Mouse (Mus musculus) limb, embryonic 10.5 days (tissue): ENCODE measurements around the gene Pkd1l1. TPM values are rescaled to one million over a fixed set of nuclear protein-coding genes. Genes with fewer than 3 reads are reported as not detected.

Source experiments
- DNase-seq: peaks from one replicate; pipeline ENCODE4 v3.0.0-alpha.2; 2017; ENCODE audit warnings: low spot score
- H3K27ac ChIP-seq: fragments of 300-500 bp; sonication (generic); 2 replicates; pipeline ENCODE4 v1.5.1; 2016; ENCODE audit warnings: mild to moderate bottlenecking
- H3K27me3 ChIP-seq: fragments of 300-500 bp; sonication (generic); 2 replicates; pipeline ENCODE4 v1.6.1; 2016; ENCODE audit warnings: low read depth, mild to moderate bottlenecking; ENCODE audit not compliant: poor library complexity, severe bottlenecking
- H3K36me3 ChIP-seq: fragments of 300-500 bp; sonication (generic); 2 replicates; pipeline ENCODE4 v1.6.1; 2016; ENCODE audit warnings: mild to moderate bottlenecking, moderate library complexity
- H3K4me1 ChIP-seq: fragments of 300-500 bp; sonication (generic); 2 replicates; pipeline ENCODE4 v1.6.1; 2016
- H3K4me3 ChIP-seq: fragments of 300-500 bp; sonication (generic); 2 replicates; pipeline ENCODE4 v1.5.1; 2016; ENCODE audit warnings: mild to moderate bottlenecking, moderate library complexity
- H3K9me3 ChIP-seq: fragments of 300-500 bp; sonication (generic); replicated peaks from 2 replicates; pipeline ENCODE4 v1.6.1; 2016; ENCODE audit warnings: mild to moderate bottlenecking
- WGBS: fragments of 180-500 bp; shearing (Covaris S2); methylation state at CpG from one replicate; pipeline ENCODE4 v1.1.7; 2016; 5-methylcytosine and 5-hydroxymethylcytosine counted together
- polyA plus RNA-seq: library from polyadenylated mRNA; unstranded; fragments of >200 nt; fragmentation: Nextera tagmentation; extraction: Ambion mirVana; gene quantifications from 2 replicates; pipeline ENCODE4 v1.2.1, GENCODE M21; 2016

The Pkd1l1 gene
- polyA plus RNA-seq, 1 experiment from 2014 or later, result not detected

DNA sequence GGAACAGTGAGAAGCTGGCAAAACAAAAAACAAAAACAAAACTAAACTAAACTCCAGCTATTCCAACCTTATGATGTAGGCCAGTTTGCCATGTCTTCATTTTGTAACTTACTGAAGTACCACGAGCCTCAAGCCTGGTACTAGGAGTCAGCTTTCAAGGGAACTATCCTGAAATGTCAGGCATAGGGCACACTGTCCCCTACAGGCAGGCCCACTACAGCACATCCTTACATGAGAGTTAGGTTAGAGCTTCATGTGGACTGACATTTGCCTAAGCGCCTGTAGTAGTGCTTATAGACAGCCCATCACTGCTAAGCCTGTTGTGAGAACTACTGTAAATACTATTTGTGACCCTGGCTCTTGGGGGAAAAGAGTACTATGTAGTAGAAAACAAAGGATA lies 91.5 kb downstream of the Pkd1l1 start:
- WGBS, result 63% methylated on average over 2 of the region's 2 CpGs
- Histone ChIP-seq H3K9me3 (no peaks in the 10 kb centered on the region), H3K36me3 (no peaks in the 10 kb centered on the region), H3K4me1 (no peaks in the 10 kb centered on the region), H3K4me3 (no peak overlapping the region), H3K27me3 (no peaks in the 10 kb centered on the region), H3K27ac (no peak overlapping the region)
- no peak for DNase-seq

DNA sequence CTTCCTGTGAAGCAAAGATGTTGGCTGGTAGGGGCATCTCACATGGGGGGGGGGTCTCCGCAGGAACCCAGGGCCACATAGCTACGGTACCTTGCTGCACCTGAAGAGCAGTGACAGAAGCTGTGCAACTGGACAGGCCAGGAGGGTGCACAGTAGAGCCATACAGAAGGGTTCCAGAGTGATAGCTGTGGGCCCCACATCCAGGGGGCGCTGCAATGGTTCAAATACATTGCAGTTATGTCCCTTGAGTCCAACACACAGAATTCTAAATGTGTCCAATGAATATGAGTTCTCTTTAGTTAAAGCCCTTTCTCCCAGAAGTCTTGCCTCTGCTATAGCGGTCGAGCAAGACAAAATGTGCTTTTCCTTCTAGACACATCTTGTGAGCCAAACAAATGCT lies 103.0 kb downstream of the Pkd1l1 start:
- Histone ChIP-seq H3K27me3 (no peaks in the 10 kb centered on the region), H3K4me1 (no peaks in the 10 kb centered on the region), H3K27ac (no peak overlapping the region), H3K4me3 (no peak overlapping the region), H3K36me3 (no peaks in the 10 kb centered on the region), H3K9me3 (no peaks in the 10 kb centered on the region)
- DNase-seq, result no peak
- 93% methylated on average over 5 of the region's 5 CpGs for WGBS

DNA sequence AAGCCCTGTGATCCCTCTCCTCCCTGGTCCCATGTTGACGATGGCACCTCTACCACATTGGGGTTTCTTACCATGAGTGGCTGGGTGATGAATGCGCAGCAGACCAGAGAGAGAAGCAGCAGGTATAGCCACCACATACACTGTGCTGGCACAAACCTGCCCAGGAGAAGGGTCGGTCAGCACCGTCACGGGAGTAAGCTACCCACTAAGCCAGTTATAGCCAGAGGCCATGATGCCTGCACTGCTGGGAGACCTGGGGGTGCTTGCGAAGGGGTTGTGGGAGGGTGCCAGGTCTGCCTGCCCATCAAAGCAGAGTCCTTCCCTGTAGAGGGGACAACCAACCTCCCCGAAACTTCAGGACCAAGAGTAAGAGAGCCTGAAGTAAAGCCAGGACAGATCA lies 107.0 kb downstream of the Pkd1l1 start:
- DNase-seq, result no peak
- Histone ChIP-seq H3K36me3 (no peaks in the 10 kb centered on the region), H3K27me3 (no peaks in the 10 kb centered on the region), H3K4me3 (no peak overlapping the region), H3K4me1 (no peaks in the 10 kb centered on the region), H3K9me3 (no peaks in the 10 kb centered on the region), H3K27ac (no peak overlapping the region)
- 94% methylated on average over 7 of the region's 7 CpGs for WGBS

DNA sequence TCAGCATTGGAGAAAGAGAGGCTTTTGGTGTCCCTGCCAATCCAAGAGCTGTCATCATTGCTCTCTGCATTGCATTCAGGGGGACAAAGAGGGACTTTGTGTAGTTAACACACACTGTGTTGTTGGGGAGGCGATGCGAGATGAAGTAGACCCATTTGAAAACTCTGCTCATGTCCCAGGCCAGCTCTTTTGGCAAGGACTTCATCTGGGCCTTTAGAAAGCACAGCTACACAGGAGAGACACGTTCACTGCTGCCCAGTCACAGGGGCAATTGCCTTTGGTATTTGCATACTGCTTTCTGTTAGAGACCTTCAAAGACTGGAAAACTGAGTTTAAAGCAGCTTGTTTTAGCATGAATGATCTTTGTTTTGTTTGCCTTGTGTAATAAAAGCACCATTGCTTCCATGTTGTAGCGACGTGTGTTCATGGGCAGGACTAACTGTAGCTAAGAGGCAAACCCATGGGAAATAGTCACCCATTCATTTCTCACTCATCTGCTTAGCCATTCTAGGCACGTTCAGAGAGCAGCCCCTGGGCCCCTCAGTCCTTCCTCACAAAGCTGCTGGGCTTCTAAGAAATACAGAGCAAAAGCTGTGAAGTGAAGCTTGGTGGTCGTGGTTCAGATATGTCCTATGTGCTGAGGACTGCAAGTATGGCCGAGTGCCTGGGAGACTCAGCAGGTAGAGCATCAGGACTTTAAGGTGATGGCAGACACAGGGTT lies 109.0 kb downstream of the Pkd1l1 start:
- no peak for DNase-seq
- H3K27ac ChIP-seq, result no peak overlapping the region
- WGBS, result 77% methylated on average over 8 of the region's 8 CpGs

DNA sequence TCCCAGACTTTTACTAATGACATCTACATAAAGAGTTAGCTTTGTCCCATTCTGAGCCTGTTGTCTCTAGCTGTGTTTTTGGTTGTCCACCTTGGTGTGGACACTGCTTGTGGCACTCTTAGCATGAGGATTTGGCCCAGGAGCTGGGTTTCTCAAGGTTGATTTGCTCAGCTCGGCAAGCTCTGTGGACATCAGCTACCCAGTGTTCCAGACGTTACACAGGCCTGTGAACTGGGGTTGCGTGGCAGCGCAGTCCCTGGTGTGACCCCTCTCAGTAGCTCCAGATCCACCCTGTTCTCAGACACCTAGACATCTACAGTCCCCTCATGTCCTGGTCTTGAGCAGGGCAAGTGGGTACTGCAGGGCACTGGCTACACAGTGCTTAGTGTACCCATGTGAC lies 110.6 kb downstream of the Pkd1l1 start:
- Histone ChIP-seq H3K27ac (no peak overlapping the region), H3K4me3 (no peak overlapping the region), H3K4me1 (peaks cover 9% of the 10 kb centered on the region; the same call in 1 of the 2 replicates), H3K27me3 (no peaks in the 10 kb centered on the region), H3K36me3 (no peaks in the 10 kb centered on the region), H3K9me3 (no peaks in the 10 kb centered on the region)
- WGBS, result 86% methylated on average over 4 of the region's 4 CpGs
- no peak for DNase-seq

More for the DNA sequence above, 109.0 kb downstream of the Pkd1l1 start:
- H3K4me1 ChIP-seq, result peaks cover 6% of the 10 kb centered on the region; the same call in 1 of the 2 replicates
- no peaks in the 10 kb centered on the region for H3K27me3 ChIP-seq
- H3K36me3 ChIP-seq, result no peaks in the 10 kb centered on the region
- H3K9me3 ChIP-seq, result no peaks in the 10 kb centered on the region
- no peak overlapping the region for H3K4me3 ChIP-seq

DNA sequence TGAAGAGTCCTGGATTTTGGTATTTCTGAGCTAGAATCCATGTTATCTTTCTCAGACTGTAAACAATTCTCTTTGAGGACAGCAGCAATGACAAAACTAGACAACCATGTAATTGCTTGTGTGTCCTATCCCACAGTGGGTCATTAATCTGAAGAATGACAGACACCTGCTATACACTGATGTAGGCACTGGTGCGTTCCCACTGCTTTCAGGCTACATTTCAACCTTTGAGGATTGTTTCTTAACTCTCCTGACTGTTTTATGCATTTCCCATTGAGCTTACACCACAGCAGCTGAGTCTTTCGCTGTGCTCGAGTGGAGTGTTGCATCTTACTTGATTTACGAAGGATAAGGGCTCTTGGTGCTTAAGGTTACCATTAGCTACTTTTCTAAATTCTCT lies 111.1 kb downstream of the Pkd1l1 start:
- no peak overlapping the region for H3K4me3 ChIP-seq
- no peak for DNase-seq
- 86% methylated on average over 4 of the region's 4 CpGs for WGBS
- no peak overlapping the region for H3K27ac ChIP-seq
- H3K27me3 ChIP-seq, result no peaks in the 10 kb centered on the region
- H3K4me1 ChIP-seq, result peaks cover 9% of the 10 kb centered on the region; the same call in 1 of the 2 replicates
- no peaks in the 10 kb centered on the region for H3K9me3 ChIP-seq
- H3K36me3 ChIP-seq, result no peaks in the 10 kb centered on the region

DNA sequence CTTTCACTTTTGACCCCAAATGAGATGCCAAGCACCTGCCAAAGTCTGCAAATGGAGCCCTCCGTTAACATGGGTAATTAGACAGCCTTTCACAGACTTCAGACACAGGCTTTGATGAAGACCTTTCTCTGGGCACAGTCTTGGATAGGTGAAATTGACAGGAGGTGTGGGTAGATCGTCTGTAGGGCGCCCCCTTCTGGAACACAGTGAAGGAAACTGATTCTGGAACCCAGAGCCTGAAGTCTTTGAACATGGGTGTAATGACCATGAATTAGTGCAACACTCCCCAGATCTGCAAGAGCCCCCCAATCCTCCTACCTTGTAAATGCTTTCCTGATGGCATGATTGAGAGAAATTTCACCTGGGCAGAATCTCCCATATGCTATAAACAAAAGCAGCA lies 112.2 kb downstream of the Pkd1l1 start:
- H3K27me3 ChIP-seq, result no peaks in the 10 kb centered on the region
- H3K9me3 ChIP-seq, result no peaks in the 10 kb centered on the region
- no peaks in the 10 kb centered on the region for H3K36me3 ChIP-seq
- WGBS, result 21% methylated on average over 3 of the region's 3 CpGs
- H3K4me3 ChIP-seq, result no peak overlapping the region
- no peak overlapping the region for H3K27ac ChIP-seq
- peaks cover 9% of the 10 kb centered on the region; the same call in 1 of the 2 replicates for H3K4me1 ChIP-seq
- DNase-seq, result peak; percentile 36

DNA sequence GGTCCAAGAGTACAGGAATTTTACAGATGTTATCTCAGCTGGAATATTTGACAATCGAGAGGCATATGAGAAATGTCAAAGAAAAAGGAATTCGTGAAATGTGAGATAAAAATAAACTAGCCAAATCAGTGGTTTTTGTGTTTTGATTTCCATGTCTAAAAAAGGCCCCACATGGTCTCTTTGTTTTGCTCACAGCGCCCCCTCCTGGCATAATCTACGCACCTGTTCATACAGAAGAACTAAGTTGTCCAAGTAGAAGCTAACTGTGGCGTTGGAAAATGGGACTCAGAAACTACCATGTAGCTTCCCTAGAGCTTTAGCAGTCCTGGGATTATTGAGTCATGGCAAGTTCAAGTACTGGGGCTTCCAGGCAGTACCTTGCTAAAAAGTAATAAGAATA lies 113.2 kb downstream of the Pkd1l1 start:
- peaks cover 9% of the 10 kb centered on the region; the same call in 1 of the 2 replicates for H3K4me1 ChIP-seq
- no peaks in the 10 kb centered on the region for H3K36me3 ChIP-seq
- WGBS, result 27% methylated on average over 5 of the region's 5 CpGs
- no peaks in the 10 kb centered on the region for H3K27me3 ChIP-seq
- H3K27ac ChIP-seq, result no peak overlapping the region
- DNase-seq, result peak; percentile 86
- no peak overlapping the region for H3K4me3 ChIP-seq
- no peaks in the 10 kb centered on the region for H3K9me3 ChIP-seq

DNA sequence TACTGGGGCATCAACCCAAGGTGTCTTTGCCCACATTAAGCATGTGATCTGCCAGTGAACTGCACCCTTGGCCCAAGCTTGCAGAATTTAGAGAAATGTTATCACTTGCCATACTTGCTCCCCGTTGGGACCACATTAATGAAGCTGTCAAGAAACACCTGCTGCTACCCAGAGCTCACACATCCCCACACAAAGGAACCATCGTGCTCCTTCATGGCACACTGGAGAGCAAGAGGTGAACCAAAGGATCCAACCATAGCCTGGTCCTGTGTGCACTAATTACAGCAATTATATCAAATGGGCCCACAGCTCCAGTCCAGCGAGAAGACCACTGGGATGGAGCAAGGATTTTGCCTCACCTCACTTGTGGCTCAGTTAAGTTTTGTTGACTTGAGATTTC lies 114.0 kb downstream of the Pkd1l1 start:
- Histone ChIP-seq H3K4me3 (no peak overlapping the region), H3K36me3 (no peaks in the 10 kb centered on the region), H3K27ac (no peak overlapping the region), H3K9me3 (no peaks in the 10 kb centered on the region), H3K27me3 (no peaks in the 10 kb centered on the region), H3K4me1 (peaks cover 9% of the 10 kb centered on the region; the same call in 1 of the 2 replicates)
- no peak for DNase-seq
- WGBS, result 73% methylated on average over 3 of the region's 3 CpGs

DNA sequence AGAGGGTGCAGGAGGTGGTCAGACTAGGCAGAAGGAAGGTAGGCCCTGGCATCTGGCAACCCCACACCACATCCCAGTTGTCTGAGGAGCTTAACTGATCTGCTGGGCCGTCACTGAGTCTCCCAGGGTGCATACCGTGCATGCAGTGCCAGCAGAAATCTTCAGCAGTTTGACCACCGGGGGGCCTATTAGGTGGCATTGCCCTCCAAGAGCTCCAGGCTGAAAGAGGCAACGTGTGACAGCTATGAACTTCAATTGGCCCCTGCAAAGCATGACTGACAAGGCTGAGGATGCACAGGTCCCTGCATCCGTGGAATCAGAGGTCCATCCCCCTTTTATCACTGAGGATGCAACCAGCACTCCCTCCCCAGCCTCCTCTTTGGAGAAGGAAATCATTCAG lies 116.9 kb downstream of the Pkd1l1 start:
- Histone ChIP-seq H3K27me3 (no peaks in the 10 kb centered on the region), H3K27ac (no peak overlapping the region), H3K36me3 (no peaks in the 10 kb centered on the region), H3K9me3 (no peaks in the 10 kb centered on the region), H3K4me3 (no peak overlapping the region), H3K4me1 (peaks cover 9% of the 10 kb centered on the region; the same call in 1 of the 2 replicates)
- 60% methylated on average over 5 of the region's 5 CpGs for WGBS
- no peak for DNase-seq

DNA sequence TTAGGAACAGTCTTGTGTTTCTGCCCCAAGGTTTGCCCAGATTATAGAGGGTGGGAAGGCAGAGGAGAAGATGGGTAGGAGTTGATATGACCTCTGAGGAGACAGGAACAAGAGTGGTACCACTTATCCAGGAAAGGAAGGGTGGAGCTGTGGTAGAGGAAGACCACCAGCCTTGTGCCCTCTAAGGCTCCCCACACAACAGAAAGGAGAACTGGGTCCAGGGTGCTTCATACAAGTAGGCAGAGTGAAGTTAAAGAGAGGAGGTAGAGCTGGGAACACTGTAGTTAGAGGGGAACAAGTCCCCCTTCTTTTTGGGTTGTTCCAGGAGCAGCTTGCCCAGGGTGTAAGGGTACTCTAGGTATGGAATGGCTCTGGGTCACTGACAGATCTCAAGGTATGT lies 125.0 kb downstream of the Pkd1l1 start:
- no peak for DNase-seq
- no peak overlapping the region for H3K4me3 ChIP-seq
- H3K36me3 ChIP-seq, result no peaks in the 10 kb centered on the region
- H3K27me3 ChIP-seq, result no peaks in the 10 kb centered on the region
- no peaks in the 10 kb centered on the region for H3K4me1 ChIP-seq
- H3K9me3 ChIP-seq, result no peaks in the 10 kb centered on the region
- no peak overlapping the region for H3K27ac ChIP-seq

DNA sequence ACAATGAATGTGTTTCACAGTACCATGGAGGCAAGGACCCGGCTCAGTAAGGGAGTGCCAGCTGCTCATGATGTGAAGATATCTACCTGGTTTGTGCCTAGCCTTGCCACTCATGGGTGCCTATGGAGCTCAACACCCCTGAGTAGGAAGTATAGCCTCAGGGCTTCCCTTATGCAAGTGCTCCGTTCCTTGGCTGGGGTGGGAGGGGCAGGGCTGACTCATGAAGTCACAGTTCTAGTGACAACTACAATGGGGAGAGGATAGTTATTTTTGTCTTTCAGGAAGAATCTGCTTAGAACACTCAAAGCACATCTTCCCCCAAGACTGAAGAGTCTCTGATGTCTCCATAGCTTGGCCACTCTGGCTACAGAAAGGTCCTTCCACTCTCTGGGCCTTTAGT lies 125.4 kb downstream of the Pkd1l1 start:
- Histone ChIP-seq H3K9me3 (no peaks in the 10 kb centered on the region), H3K4me1 (no peaks in the 10 kb centered on the region), H3K4me3 (no peak overlapping the region), H3K27ac (no peak overlapping the region), H3K27me3 (no peaks in the 10 kb centered on the region), H3K36me3 (no peaks in the 10 kb centered on the region)
- DNase-seq, result no peak
- WGBS, result 95% methylated on average over 2 of the region's 2 CpGs

DNA sequence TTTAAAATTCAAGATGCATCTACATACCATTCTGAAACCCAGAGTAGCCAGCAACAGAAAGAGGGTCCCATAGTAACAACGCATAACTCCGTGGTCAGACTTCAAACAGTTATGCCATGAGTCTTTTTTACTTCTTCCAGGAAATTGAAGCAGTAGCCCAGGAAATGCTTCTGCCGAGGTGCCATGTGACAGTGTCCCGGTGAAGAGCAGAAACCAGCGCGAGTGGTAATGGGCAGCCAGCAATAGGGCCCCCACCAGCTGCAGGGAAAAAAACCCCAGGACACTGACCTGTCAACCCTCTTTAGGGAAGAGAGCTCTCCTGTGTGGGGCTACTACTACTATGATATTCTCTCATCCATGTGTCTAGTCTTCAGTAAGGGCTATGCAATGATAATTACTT lies 136.9 kb downstream of the Pkd1l1 start:
- Histone ChIP-seq H3K27me3 (no peaks in the 10 kb centered on the region), H3K4me1 (no peaks in the 10 kb centered on the region), H3K27ac (no peak overlapping the region), H3K4me3 (no peak overlapping the region), H3K36me3 (no peaks in the 10 kb centered on the region), H3K9me3 (peaks cover 3% of the 10 kb centered on the region; the same call in 1 of the 2 replicates)
- WGBS, result 94% methylated on average over 6 of the region's 6 CpGs
- no peak for DNase-seq

DNA sequence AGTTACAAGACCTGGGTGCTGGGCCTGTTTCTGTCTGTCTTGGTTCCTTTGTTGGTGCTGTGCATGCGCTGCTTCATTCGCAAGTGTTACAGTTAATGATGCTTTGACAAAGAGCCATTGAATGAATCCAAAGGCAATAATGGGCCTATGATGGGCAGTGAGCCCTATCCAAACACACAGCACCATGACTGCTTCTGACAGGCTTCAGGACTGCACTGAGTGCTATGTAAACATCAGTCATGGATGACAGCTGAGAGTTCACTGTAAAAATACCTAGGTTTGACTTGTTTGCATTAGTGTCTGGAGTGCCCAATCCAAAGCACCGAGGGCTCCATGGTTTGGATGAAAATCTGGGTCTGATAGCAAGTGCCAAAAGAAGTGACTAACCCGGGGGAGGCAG lies 138.9 kb downstream of the Pkd1l1 start:
- Histone ChIP-seq H3K9me3 (peaks cover 3% of the 10 kb centered on the region; the same call in 1 of the 2 replicates), H3K4me3 (no peak overlapping the region), H3K4me1 (peaks cover 7% of the 10 kb centered on the region; the same call in 1 of the 2 replicates), H3K27ac (no peak overlapping the region), H3K27me3 (no peaks in the 10 kb centered on the region), H3K36me3 (no peaks in the 10 kb centered on the region)
- DNase-seq, result no peak
- 93% methylated on average over 4 of the region's 4 CpGs for WGBS
